Mouse (Mus musculus): ENCODE results near the gene 1700029F12Rik.

GRCm38 (mm10) chr13:97052667-97053066, 18.5 kb upstream of the 1700029F12Rik start:
- TF ChIP-seq POLR2A (IDR thresholded peaks at IDR 0.05; ENCODE audit: insufficient read depth, low read depth, low read length) (no peak), CTCF (IDR thresholded peaks at IDR 0.05; ENCODE audit: insufficient read depth, low read depth, low read length) (0 out of 2 replicates have a peak, but pooled peaks have one; percentile 10)

All from olfactory bulb, adult 2 months (tissue).